Mouse (Mus musculus): ENCODE results near the gene Gtpbp8. TPM values are rescaled to one million over a fixed set of nuclear protein-coding genes. Genes with fewer than 3 reads are reported as not detected.

Gene Gtpbp8
- polyA plus RNA-seq, 2 experiments = 4.1 to 20.2 TPM

DNA sequence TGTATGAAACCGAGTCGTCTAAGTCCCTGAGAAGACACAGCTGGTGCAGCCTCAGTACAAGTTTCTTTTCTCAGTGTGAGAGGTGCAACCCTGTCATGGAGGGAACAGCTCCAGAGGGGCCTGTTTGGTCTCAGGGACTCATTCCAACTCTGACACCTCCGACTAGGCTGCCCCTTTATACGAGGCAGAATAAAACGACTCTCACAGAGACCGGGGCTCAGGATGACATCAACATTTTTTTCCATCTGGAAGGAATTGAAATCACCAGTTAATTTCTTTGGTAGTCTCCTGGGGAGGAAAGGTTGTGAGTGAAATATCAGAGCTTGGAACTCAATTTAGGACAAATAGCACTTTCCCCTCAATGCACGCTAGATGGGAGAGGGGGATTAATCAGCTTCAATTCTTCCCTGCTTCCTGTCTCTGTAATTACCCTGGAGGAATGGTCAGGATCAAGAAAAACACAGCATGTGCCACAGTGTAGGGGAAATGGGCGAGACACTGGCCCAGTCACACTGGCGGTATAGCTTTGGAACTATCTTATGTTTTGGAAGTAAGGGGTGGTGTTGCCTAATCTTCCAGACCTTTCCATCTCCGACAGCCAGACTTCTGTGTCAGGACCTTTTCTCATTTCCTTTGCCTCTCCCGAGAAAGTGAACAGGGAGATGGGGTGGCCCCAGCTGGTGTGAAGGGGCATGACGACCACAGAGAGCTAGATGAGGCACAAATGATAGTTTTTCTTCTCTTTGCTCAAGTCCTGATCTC is 50.1 kb downstream of the Gtpbp8 start:
- TF ChIP-seq EP300 (IDR thresholded peaks at IDR 0.05; ENCODE audit: low read depth) = no peak
- no peak for TF ChIP-seq CTCF (IDR thresholded peaks at IDR 0.05; ENCODE audit: low read depth)
- H3K9ac ChIP-seq (replicated peaks) = no peak overlapping the region
- ATAC-seq (ENCODE audit: insufficient read depth) (no peak), DNase-seq (ENCODE audit: low read depth in 3 of 3, low spot score in 3 of 3) (no peak)
- H3K27me3 ChIP-seq (ENCODE audit: control insufficient read depth, insufficient read depth, low read length) = peaks cover 1% of the 10 kb centered on the region; the same call in 1 of the 2 replicates
- no peak overlapping the region for H3K27ac ChIP-seq
- no peak overlapping the region for H3K4me2 ChIP-seq (ENCODE audit: low read depth)
- no peaks in the 10 kb centered on the region for H3K4me1 ChIP-seq (replicated peaks; ENCODE audit: control insufficient read depth in 2 of 2, insufficient read depth in 2 of 2, low read length in 1 of 2)
- H3K9me3 ChIP-seq (ENCODE audit: control insufficient read depth, low read length) = no peaks in the 10 kb centered on the region
- no peak overlapping the region for H3K4me3 ChIP-seq (ENCODE audit: insufficient read depth in 1 of 2, low read depth in 2 of 2, low read length in 2 of 2)
- H3K36me3 ChIP-seq (replicated peaks; ENCODE audit: control insufficient read depth, insufficient read depth, low read depth) = no peaks in the 10 kb centered on the region
- WGBS (ENCODE audit: insufficient replicate concordance) = 47% methylated on average over 12 of the region's 12 CpGs

DNA sequence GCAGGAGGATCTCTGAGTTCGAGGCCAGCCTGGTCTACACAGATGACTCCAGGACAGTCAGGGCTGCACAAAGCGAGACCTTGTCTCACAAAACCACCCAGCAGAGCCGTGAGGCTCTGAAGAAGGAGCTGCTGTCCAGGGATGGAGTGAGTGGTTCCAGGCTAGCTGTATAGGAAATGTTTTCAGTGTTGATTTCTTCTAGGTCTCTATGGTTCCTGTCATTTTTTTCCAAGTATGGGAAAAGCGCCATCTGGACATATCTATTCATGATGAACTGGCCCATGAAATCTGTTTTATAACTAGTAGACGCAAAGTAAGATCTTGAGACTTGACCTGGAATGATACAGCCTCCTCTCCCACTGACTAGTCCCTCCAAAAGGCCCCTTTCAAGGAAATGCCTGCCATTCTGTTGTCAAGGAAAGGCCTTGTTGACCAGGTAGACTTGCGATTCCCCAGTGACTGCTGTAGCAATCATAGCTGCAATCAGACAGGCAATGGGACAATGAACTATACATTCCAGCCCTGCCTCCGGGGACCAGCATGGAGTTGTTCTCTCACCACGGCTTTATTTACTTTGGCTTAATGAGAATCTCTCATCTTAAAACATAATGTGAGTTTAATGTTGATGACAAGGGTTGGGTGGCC is 50.8 kb downstream of the Gtpbp8 start:
- 61% methylated on average over 8 of the region's 8 CpGs for WGBS (ENCODE audit: insufficient replicate concordance)
- TF ChIP-seq EP300 (IDR thresholded peaks at IDR 0.05; ENCODE audit: low read depth) (no peak), CTCF (IDR thresholded peaks at IDR 0.05; ENCODE audit: low read depth) (no peak)
- Histone ChIP-seq H3K9ac (replicated peaks) (no peak overlapping the region), H3K4me3 (ENCODE audit: insufficient read depth in 1 of 2, low read depth in 2 of 2, low read length in 2 of 2) (no peak overlapping the region), H3K9me3 (ENCODE audit: control insufficient read depth, low read length) (no peaks in the 10 kb centered on the region), H3K4me2 (ENCODE audit: low read depth) (no peak overlapping the region), H3K4me1 (replicated peaks; ENCODE audit: control insufficient read depth in 2 of 2, insufficient read depth in 2 of 2, low read length in 1 of 2) (no peaks in the 10 kb centered on the region), H3K36me3 (replicated peaks; ENCODE audit: control insufficient read depth, insufficient read depth, low read depth) (no peaks in the 10 kb centered on the region), H3K27me3 (ENCODE audit: control insufficient read depth, insufficient read depth, low read length) (peaks cover 2% of the 10 kb centered on the region; the same call in 1 of the 2 replicates), H3K27ac (no peak overlapping the region)
- DNase-seq (ENCODE audit: low read depth in 3 of 3, low spot score in 3 of 3) (no peak), ATAC-seq (ENCODE audit: insufficient read depth) (no peak)

DNA sequence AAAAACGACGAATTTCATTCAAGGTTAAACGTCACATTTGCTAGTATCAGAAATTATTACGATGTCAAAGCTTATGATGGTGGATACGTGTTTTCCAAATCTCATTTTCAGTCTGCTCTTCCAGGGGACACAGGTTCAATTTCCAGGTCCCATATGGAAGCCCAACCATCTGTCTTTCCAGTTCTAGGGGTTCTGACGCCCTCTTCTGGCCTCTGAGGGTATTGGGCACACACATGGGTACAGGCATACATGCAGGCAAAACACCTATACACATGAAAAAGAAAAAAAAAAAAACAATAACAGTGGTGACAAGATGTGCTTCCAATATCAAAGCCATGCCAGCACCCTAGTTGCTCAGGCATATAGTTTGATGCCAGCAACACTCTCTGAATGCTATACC is 52.5 kb downstream of the Gtpbp8 start:
- WGBS (ENCODE audit: insufficient replicate concordance) = 46% methylated on average over 6 of the region's 6 CpGs
- Histone ChIP-seq H3K4me2 (ENCODE audit: low read depth) (no peak overlapping the region), H3K36me3 (replicated peaks; ENCODE audit: control insufficient read depth, insufficient read depth, low read depth) (no peaks in the 10 kb centered on the region), H3K4me3 (ENCODE audit: insufficient read depth in 1 of 2, low read depth in 2 of 2, low read length in 2 of 2) (no peak overlapping the region), H3K27ac (no peak overlapping the region), H3K9ac (replicated peaks) (no peak overlapping the region), H3K27me3 (ENCODE audit: control insufficient read depth, insufficient read depth, low read length) (peaks cover 3% of the 10 kb centered on the region; the same call in 1 of the 2 replicates), H3K4me1 (replicated peaks; ENCODE audit: control insufficient read depth in 2 of 2, insufficient read depth in 2 of 2, low read length in 1 of 2) (no peaks in the 10 kb centered on the region), H3K9me3 (ENCODE audit: control insufficient read depth, low read length) (no peaks in the 10 kb centered on the region)
- ATAC-seq (ENCODE audit: insufficient read depth) = no peak
- DNase-seq (ENCODE audit: low read depth in 3 of 3, low spot score in 3 of 3) = no peak
- TF ChIP-seq EP300 (IDR thresholded peaks at IDR 0.05; ENCODE audit: low read depth) (no peak), CTCF (IDR thresholded peaks at IDR 0.05; ENCODE audit: low read depth) (peak; percentile 16; the same call in 1 of the 2 replicates)

GRCm38 (mm10) chr16:44692541-44692940 is 53.6 kb downstream of the Gtpbp8 start:
- no peak overlapping the region for H3K9ac ChIP-seq (replicated peaks)
- H3K36me3 ChIP-seq (replicated peaks; ENCODE audit: control insufficient read depth, insufficient read depth, low read depth) = no peaks in the 10 kb centered on the region
- TF ChIP-seq CTCF (IDR thresholded peaks at IDR 0.05; ENCODE audit: low read depth) (no peak), EP300 (IDR thresholded peaks at IDR 0.05; ENCODE audit: low read depth) (no peak)
- ATAC-seq (ENCODE audit: insufficient read depth) (no peak), DNase-seq (ENCODE audit: low read depth in 3 of 3, low spot score in 3 of 3) (no peak)
- H3K9me3 ChIP-seq (ENCODE audit: control insufficient read depth, low read length) = no peaks in the 10 kb centered on the region
- H3K4me3 ChIP-seq (ENCODE audit: insufficient read depth in 1 of 2, low read depth in 2 of 2, low read length in 2 of 2) = no peak overlapping the region
- 31% methylated on average over 1 of the region's 1 CpGs for WGBS (ENCODE audit: insufficient replicate concordance)
- no peak overlapping the region for H3K4me2 ChIP-seq (ENCODE audit: low read depth)
- H3K27ac ChIP-seq = no peak overlapping the region
- peaks cover 6% of the 10 kb centered on the region for H3K27me3 ChIP-seq (ENCODE audit: control insufficient read depth, insufficient read depth, low read length)
- H3K4me1 ChIP-seq (replicated peaks; ENCODE audit: control insufficient read depth in 2 of 2, insufficient read depth in 2 of 2, low read length in 1 of 2) = no peaks in the 10 kb centered on the region

- Histone ChIP-seq H3K9me3 (ENCODE audit: control insufficient read depth, low read length) (no peaks in the 10 kb centered on the region), H3K4me1 (replicated peaks; ENCODE audit: control insufficient read depth in 2 of 2, insufficient read depth in 2 of 2, low read length in 1 of 2) (no peaks in the 10 kb centered on the region), H3K27ac (no peak overlapping the region), H3K36me3 (replicated peaks; ENCODE audit: control insufficient read depth, insufficient read depth, low read depth) (no peaks in the 10 kb centered on the region), H3K4me3 (ENCODE audit: insufficient read depth in 1 of 2, low read depth in 2 of 2, low read length in 2 of 2) (no peak overlapping the region), H3K4me2 (ENCODE audit: low read depth) (no peak overlapping the region), H3K9ac (replicated peaks) (no peak overlapping the region), H3K27me3 (ENCODE audit: control insufficient read depth, insufficient read depth, low read length) (peaks cover 6% of the 10 kb centered on the region)
- no peak for ATAC-seq (ENCODE audit: insufficient read depth)
- TF ChIP-seq EP300 (IDR thresholded peaks at IDR 0.05; ENCODE audit: low read depth) (no peak), CTCF (IDR thresholded peaks at IDR 0.05; ENCODE audit: low read depth) (no peak)
- 34% methylated on average over 17 of the region's 17 CpGs for WGBS (ENCODE audit: insufficient replicate concordance)
- peak in 1 of 3 experiments; percentile 4 for DNase-seq (ENCODE audit: low read depth in 3 of 3, low spot score in 3 of 3)
Observed at GRCm38 (mm10) chr16:44691561-44692141, 54.5 kb downstream of the Gtpbp8 start.

Data from liver, embryonic 14.5 days (tissue).